Mouse (Mus musculus): Measurements from ENCODE around the gene Iqgap2. TPM values are rescaled to one million over a fixed set of nuclear protein-coding genes. Genes with fewer than 3 reads are reported as not detected.

The Iqgap2 gene
- polyA plus RNA-seq, 1 experiment from 2014 or later = 11.0 TPM

DNA sequence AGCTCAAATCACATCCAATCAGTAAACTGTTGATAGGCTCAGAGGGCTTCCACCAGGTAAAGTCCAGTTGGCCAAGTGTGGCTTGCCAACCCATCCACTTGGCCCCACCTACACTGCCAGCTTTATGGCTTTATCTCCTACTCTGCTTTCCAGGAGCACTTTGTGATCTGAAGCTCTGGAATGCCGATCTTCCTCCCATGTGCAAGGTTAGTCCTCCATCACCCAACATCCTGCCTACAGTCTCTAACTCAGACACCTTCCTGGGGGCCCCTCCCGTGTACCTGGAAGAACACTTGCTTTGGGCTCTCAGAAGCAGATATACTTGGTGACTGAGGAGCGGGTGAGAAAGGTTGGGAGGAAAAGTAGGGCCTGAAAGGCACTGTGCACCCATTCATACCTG, 300.1 kb downstream of the Iqgap2 start:
- H3K36me3 ChIP-seq (replicated peaks) = no peaks in the 10 kb centered on the region
- H3K27me3 ChIP-seq (replicated peaks; ENCODE audit: low read depth, poor library complexity, severe bottlenecking) = no peaks in the 10 kb centered on the region
- no peak overlapping the region for H3K27ac ChIP-seq (replicated peaks)
- H3K4me1 ChIP-seq = peaks cover 10% of the 10 kb centered on the region; the same call in 1 of the 2 replicates
- no peak for DNase-seq (ENCODE audit: low spot score)
- no peak overlapping the region for H3K4me3 ChIP-seq
- WGBS = 89% methylated on average over 3 of the region's 3 CpGs
- H3K9me3 ChIP-seq = no peaks in the 10 kb centered on the region

DNA sequence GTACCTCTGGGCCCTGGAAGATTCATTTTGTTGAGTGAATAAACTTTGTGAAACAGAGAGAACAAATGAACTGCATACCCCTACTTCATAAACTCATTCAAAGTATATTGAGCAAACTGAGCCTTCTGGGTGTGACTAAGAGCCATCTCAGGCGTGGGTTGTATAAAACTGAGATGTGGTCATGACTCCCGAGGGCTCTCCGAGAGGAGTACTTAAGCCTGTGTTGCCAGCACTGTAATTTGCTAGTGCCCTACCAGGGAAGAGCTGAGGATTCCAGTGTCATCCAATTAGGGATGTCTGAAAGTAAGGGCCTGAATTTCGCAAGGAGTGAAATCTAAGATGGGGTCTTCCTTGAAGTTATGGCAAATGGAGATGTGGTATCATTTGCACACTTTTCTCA, 304.1 kb downstream of the Iqgap2 start:
- DNase-seq (ENCODE audit: low spot score) = no peak
- 87% methylated on average over 4 of the region's 4 CpGs for WGBS
- Histone ChIP-seq H3K4me3 (no peak overlapping the region), H3K27ac (replicated peaks) (no peak overlapping the region), H3K9me3 (no peaks in the 10 kb centered on the region), H3K27me3 (replicated peaks; ENCODE audit: low read depth, poor library complexity, severe bottlenecking) (no peaks in the 10 kb centered on the region), H3K36me3 (replicated peaks) (no peaks in the 10 kb centered on the region), H3K4me1 (peaks cover 9% of the 10 kb centered on the region; the same call in 1 of the 2 replicates)

DNA sequence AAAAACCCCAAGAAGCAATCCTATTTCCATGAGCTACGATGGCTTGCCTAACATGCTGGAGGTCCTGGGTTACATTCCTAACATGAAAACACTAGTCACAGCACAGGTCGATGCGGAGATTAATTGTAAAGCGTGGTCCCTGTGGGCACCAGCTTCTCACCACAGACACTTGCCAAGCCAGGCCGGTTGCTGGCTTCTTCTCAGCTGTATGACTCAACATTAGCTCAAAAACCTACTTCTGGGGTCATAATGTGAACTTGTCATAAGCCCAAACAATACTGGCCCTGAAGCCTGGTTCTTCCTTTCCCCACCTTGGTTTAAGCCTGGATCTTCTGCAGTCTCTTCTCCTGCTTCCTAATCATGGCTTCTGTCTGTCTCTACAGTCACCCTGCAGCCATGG, 306.8 kb downstream of the Iqgap2 start:
- Histone ChIP-seq H3K4me3 (no peak overlapping the region), H3K27ac (replicated peaks) (no peak overlapping the region), H3K9me3 (no peaks in the 10 kb centered on the region), H3K36me3 (replicated peaks) (no peaks in the 10 kb centered on the region), H3K27me3 (replicated peaks; ENCODE audit: low read depth, poor library complexity, severe bottlenecking) (no peaks in the 10 kb centered on the region), H3K4me1 (peaks cover 8% of the 10 kb centered on the region; the same call in 1 of the 2 replicates)
- no peak for DNase-seq (ENCODE audit: low spot score)
- WGBS = 94% methylated on average over 5 of the region's 5 CpGs

DNA sequence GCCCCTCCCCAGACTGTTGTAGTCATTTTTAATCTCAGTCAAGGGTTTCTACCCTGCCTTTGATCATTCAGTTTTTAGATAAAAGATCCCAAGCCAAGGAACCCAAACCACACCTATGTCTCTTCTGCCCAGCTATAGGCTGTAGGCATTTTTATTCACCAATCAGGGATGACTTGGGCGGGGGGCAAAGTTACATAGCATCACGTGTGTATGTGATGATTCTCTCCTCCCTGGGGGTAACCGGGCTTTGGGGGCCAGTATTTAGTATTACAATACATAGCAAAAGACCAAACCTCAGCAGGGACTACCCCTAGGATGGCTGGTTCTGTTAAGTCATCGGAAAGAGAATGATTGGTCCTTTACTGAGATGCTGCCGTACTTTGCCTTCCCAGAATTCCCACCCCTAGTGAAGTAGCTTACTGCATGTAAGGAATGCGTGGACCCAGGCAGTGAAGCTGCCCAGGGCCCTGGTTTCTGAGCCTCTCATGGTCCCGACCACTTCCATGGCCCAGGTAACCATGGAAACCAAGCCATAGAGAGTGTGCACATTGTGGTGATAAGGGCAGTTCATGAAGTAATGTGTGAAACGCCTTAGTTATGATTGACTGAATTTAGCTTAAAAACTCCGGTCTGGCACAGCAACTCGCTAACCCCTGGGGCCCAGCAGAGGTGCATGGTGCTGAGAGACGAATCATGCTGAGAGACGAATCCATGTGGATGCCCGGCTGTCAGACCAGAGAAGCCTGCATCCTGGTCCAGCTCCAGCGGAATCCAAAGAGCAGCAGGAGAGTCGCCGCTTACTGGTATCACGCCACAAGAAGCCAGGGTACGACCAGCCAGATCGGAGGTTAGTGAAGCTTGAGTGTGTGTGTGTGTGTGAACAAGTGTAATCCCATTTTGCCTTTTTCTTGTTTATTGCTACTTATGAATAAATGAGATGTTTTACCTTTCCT, 308.2 kb downstream of the Iqgap2 start:
- Histone ChIP-seq H3K27ac (replicated peaks) (no peak overlapping the region), H3K9me3 (no peaks in the 10 kb centered on the region), H3K4me3 (no peak overlapping the region), H3K27me3 (replicated peaks; ENCODE audit: low read depth, poor library complexity, severe bottlenecking) (no peaks in the 10 kb centered on the region), H3K36me3 (replicated peaks) (no peaks in the 10 kb centered on the region), H3K4me1 (peaks cover 8% of the 10 kb centered on the region; the same call in 1 of the 2 replicates)
- no peak for DNase-seq (ENCODE audit: low spot score)
- 71% methylated on average over 19 of the region's 19 CpGs for whole genome bisulfite sequencing

- Histone ChIP-seq H3K27me3 (replicated peaks; ENCODE audit: low read depth, poor library complexity, severe bottlenecking) (no peaks in the 10 kb centered on the region), H3K4me3 (no peak overlapping the region), H3K27ac (replicated peaks) (no peak overlapping the region), H3K9me3 (no peaks in the 10 kb centered on the region), H3K36me3 (replicated peaks) (no peaks in the 10 kb centered on the region), H3K4me1 (peaks cover 8% of the 10 kb centered on the region; the same call in 1 of the 2 replicates)
- 40% methylated on average over 1 of the region's 1 CpGs for WGBS
- DNase-seq (ENCODE audit: low spot score) = no peak
These were observed 309.9 kb downstream of the Iqgap2 start for GRCm38 (mm10) chr13:95581850-95582249.

GRCm38 (mm10) chr13:95578016-95578697, 313.6 kb downstream of the Iqgap2 start:
- 93% methylated on average over 5 of the region's 5 CpGs for WGBS
- H3K27ac ChIP-seq (replicated peaks) = no peak overlapping the region
- H3K4me1 ChIP-seq = peaks cover 2% of the 10 kb centered on the region; the same call in 1 of the 2 replicates
- DNase-seq (ENCODE audit: low spot score) = no peak
- no peak overlapping the region for H3K4me3 ChIP-seq
- no peaks in the 10 kb centered on the region for H3K27me3 ChIP-seq (replicated peaks; ENCODE audit: low read depth, poor library complexity, severe bottlenecking)
- H3K36me3 ChIP-seq (replicated peaks) = no peaks in the 10 kb centered on the region
- H3K9me3 ChIP-seq = no peaks in the 10 kb centered on the region

Other genes starting within 250 kb of the Iqgap2 start
- 1.7 and 2.0 TPM in 2 replicates for gene F2rl2, start 195.1 kb downstream of the Iqgap2 start, polyA plus RNA-seq (2016; fragmentation: Nextera tagmentation; extraction: Ambion mirVana)
- gene Gm20075, start 189.5 kb upstream of the Iqgap2 start, polyA plus RNA-seq (2016; fragmentation: Nextera tagmentation; extraction: Ambion mirVana) = 29.0 and 32.2 TPM in 2 replicates
- 0.14 TPM in 1 of 2 replicates, not detected in the other for gene Gm17190, start 190.1 kb upstream of the Iqgap2 start, polyA plus RNA-seq (2016; fragmentation: Nextera tagmentation; extraction: Ambion mirVana)
- gene Sv2c, start 240.7 kb upstream of the Iqgap2 start, polyA plus RNA-seq (2016; fragmentation: Nextera tagmentation; extraction: Ambion mirVana) = 0.77 and 0.87 TPM in 2 replicates